Mouse (Mus musculus) MEL (cell line): ENCODE measurements around the gene Kif3a.

Source experiments
- EP300 ChIP-seq, 2 experiments: IDR thresholded peaks; 2 replicates each; pipeline ENCODE4 v1.6.1; 2011; ENCODE audit warnings: improper control_type of control experiment in 2 of 2, low read length in 2 of 2, low read depth in 1 of 2, mild to moderate bottlenecking in 1 of 2
- HCFC1 ChIP-seq: IDR thresholded peaks from 2 replicates; pipeline ENCODE4 v1.6.1; 2012; ENCODE audit warnings: low read depth, mild to moderate bottlenecking, inconsistent platforms, low read length, improper control_type of control experiment, moderate library complexity
- MAX ChIP-seq: IDR thresholded peaks from 2 replicates; pipeline ENCODE4 v1.6.1; 2011; ENCODE audit warnings: low read length, improper control_type of control experiment
- USF1 ChIP-seq: IDR thresholded peaks from 2 replicates; pipeline ENCODE4 v1.6.1; 2014; ENCODE audit warnings: low read depth, mild to moderate bottlenecking, inconsistent platforms, low read length, improper control_type of control experiment, moderate library complexity

- TF ChIP-seq USF1 (no peak), EP300 (IDR thresholded peaks at IDR 0.05; ENCODE audit: low read depth in 1 of 2, low read length in 2 of 2) (no peak), HCFC1 (no peak), MAX (peak; percentile 39; the same call in 1 of the 2 replicates)
Observed at GRCm38 (mm10) chr11:53615575-53615974, 48.4 kb downstream of the Kif3a start.
